Mouse (Mus musculus) MEL (cell line): ENCODE measurements at regions not wholly inside any gene's neighbourhood (a gene's known extent, or its start where the extent isn't known, plus 50 kb on each side); places are given as distances from the start of the nearest gene placed in this dataset.

Experiments
- DNase-seq: peaks from one replicate; pipeline ENCODE4 v3.0.0; 2011; ENCODE audit warnings: low read depth, low spot score
- H3K27ac ChIP-seq: 2 replicates; pipeline ENCODE4 v1.5.1; 2012; ENCODE audit warnings: low read depth, mild to moderate bottlenecking, control low read depth, low read length, moderate library complexity; ENCODE audit not compliant: control insufficient read depth
- H3K27me3 ChIP-seq, 2 experiments: fragments of 150-350 bp in 1 of 2; sonication (generic) in 1 of 2; 2 replicates each; pipeline ENCODE4 v1.6.1; 2012; ENCODE audit warnings: low read length in 2 of 2, mild to moderate bottlenecking in 2 of 2, improper control_type of control experiment in 1 of 2, moderate library complexity in 1 of 2; ENCODE audit not compliant: insufficient read depth in 2 of 2, control insufficient read depth in 1 of 2
- H3K36me3 ChIP-seq, 2 experiments: 2 replicates each; pipeline ENCODE4 v1.6.1; 2012 to 2014; ENCODE audit warnings: low read length in 2 of 2, improper control_type of control experiment in 1 of 2, inconsistent platforms in 1 of 2, mild to moderate bottlenecking in 1 of 2; ENCODE audit not compliant: insufficient read depth in 2 of 2, control insufficient read depth in 1 of 2
- H3K4me1 ChIP-seq, 2 experiments: fragments of 150-350 bp in 1 of 2; sonication (generic) in 1 of 2; 2 replicates each; pipeline ENCODE4 v1.6.1; 2012; ENCODE audit warnings: low read length in 2 of 2, improper control_type of control experiment in 1 of 2, mild to moderate bottlenecking in 1 of 2; ENCODE audit not compliant: insufficient read depth in 2 of 2, control insufficient read depth in 1 of 2
- H3K4me3 ChIP-seq, 2 experiments: fragments of 150-350 bp in 1 of 2; sonication (generic) in 1 of 2; 2 replicates each; pipeline ENCODE4 v1.5.1; 2012; ENCODE audit warnings: low read depth in 2 of 2, low read length in 2 of 2, mild to moderate bottlenecking in 2 of 2, moderate library complexity in 2 of 2, control low read depth in 1 of 2, improper control_type of control experiment in 1 of 2; ENCODE audit not compliant: control insufficient read depth in 1 of 2, insufficient read depth in 1 of 2
- H3K79me2 ChIP-seq: 2 replicates; pipeline ENCODE4 v1.6.1; 2012; ENCODE audit warnings: mild to moderate bottlenecking, low read length, moderate library complexity; ENCODE audit not compliant: control insufficient read depth, poor library complexity, insufficient read depth
- H3K9ac ChIP-seq: 2 replicates; pipeline ENCODE4 v1.6.1; 2012; ENCODE audit warnings: low read depth, mild to moderate bottlenecking, control low read depth, low read length, moderate library complexity; ENCODE audit not compliant: control insufficient read depth, poor library complexity, severe bottlenecking
- H3K9me3 ChIP-seq: fragments of 150-350 bp; sonication (generic); replicated peaks from 2 replicates; pipeline ENCODE4 v1.6.1; 2012; ENCODE audit warnings: mild to moderate bottlenecking, low read length, improper control_type of control experiment, moderate library complexity; ENCODE audit not compliant: insufficient read depth
- BHLHE40 ChIP-seq: IDR thresholded peaks from 2 replicates; pipeline ENCODE4 v1.6.1; 2012; ENCODE audit warnings: low read depth, mild to moderate bottlenecking, inconsistent platforms, low read length, improper control_type of control experiment, borderline replicate concordance
- E2F4 ChIP-seq: IDR thresholded peaks from 2 replicates; pipeline ENCODE4 v1.6.1; 2011; ENCODE audit warnings: low read depth, low read length, improper control_type of control experiment, borderline replicate concordance
- EP300 ChIP-seq, 2 experiments: IDR thresholded peaks; 2 replicates each; pipeline ENCODE4 v1.6.1; 2011; ENCODE audit warnings: improper control_type of control experiment in 2 of 2, low read length in 2 of 2, low read depth in 1 of 2, mild to moderate bottlenecking in 1 of 2
- ETS1 ChIP-seq: IDR thresholded peaks from 2 replicates; pipeline ENCODE4 v1.6.1; 2012; ENCODE audit warnings: low read depth, mild to moderate bottlenecking, inconsistent platforms, low read length, improper control_type of control experiment, moderate library complexity
- GATA1 ChIP-seq: IDR thresholded peaks from 2 replicates; pipeline ENCODE4 v1.6.1; 2011; ENCODE audit warnings: low read depth, low read length, improper control_type of control experiment
- KAT2A ChIP-seq: conservative IDR thresholded peaks from 2 replicates; pipeline ENCODE4 v1.6.1; 2012; ENCODE audit warnings: low read depth, low read length, improper control_type of control experiment, inconsistent platforms
- MAFK ChIP-seq: IDR thresholded peaks from 2 replicates; pipeline ENCODE4 v1.6.1; 2011; ENCODE audit warnings: low read depth, mild to moderate bottlenecking, low read length, improper control_type of control experiment, borderline replicate concordance
- MAZ ChIP-seq: IDR thresholded peaks from 2 replicates; pipeline ENCODE4 v1.6.1; 2012; ENCODE audit warnings: low read depth, mild to moderate bottlenecking, inconsistent platforms, low read length, improper control_type of control experiment
- MEF2A ChIP-seq: IDR thresholded peaks from 2 replicates; pipeline ENCODE4 v1.6.1; 2014; ENCODE audit warnings: low read depth, mild to moderate bottlenecking, inconsistent platforms, low read length, improper control_type of control experiment; ENCODE audit not compliant: poor library complexity, insufficient replicate concordance, severe bottlenecking; ENCODE audit errors: extremely low read depth
- MXI1 ChIP-seq: IDR thresholded peaks from 2 replicates; pipeline ENCODE4 v1.6.1; 2011; ENCODE audit warnings: mild to moderate bottlenecking, low read depth, low read length, improper control_type of control experiment
- MYB ChIP-seq: IDR thresholded peaks from 2 replicates; pipeline ENCODE4 v1.6.1; 2011; ENCODE audit warnings: mild to moderate bottlenecking, low read depth, low read length, improper control_type of control experiment
- MYC ChIP-seq: IDR thresholded peaks from 2 replicates; pipeline ENCODE4 v1.6.1; 2011; ENCODE audit warnings: low read depth, mild to moderate bottlenecking, low read length, improper control_type of control experiment, moderate library complexity
- NELFE ChIP-seq: IDR thresholded peaks from 2 replicates; pipeline ENCODE4 v1.6.1; 2011; ENCODE audit warnings: low read depth, low read length, improper control_type of control experiment
- POLR2AphosphoS5 ChIP-seq: IDR thresholded peaks from 2 replicates; pipeline ENCODE4 v1.6.1; 2012; ENCODE audit warnings: low read depth, borderline replicate concordance, mild to moderate bottlenecking, inconsistent platforms, low read length, moderate library complexity, mixed read lengths
- RAD21 ChIP-seq: IDR thresholded peaks from 2 replicates; pipeline ENCODE4 v1.6.1; 2011; ENCODE audit warnings: mild to moderate bottlenecking, low read depth, low read length, improper control_type of control experiment
- RCOR1 ChIP-seq: IDR thresholded peaks from 2 replicates; pipeline ENCODE4 v1.6.1; 2012; ENCODE audit warnings: low read depth, mild to moderate bottlenecking, inconsistent platforms, low read length, improper control_type of control experiment
- SIN3A ChIP-seq: IDR thresholded peaks from 2 replicates; pipeline ENCODE4 v1.6.1; 2012; ENCODE audit warnings: low read length, improper control_type of control experiment, inconsistent platforms
- SMC3 ChIP-seq: IDR thresholded peaks from 2 replicates; pipeline ENCODE4 v1.6.1; 2011; ENCODE audit warnings: low read depth, low read length, improper control_type of control experiment
- TAL1 ChIP-seq: IDR thresholded peaks from 2 replicates; pipeline ENCODE4 v1.6.1; 2012; ENCODE audit warnings: mild to moderate bottlenecking, inconsistent platforms, low read length, moderate library complexity, mixed read lengths
- TBP ChIP-seq: IDR thresholded peaks from 2 replicates; pipeline ENCODE4 v1.8.0; 2011; ENCODE audit warnings: low read depth, low read length, improper control_type of control experiment
- TCF12 ChIP-seq: IDR thresholded peaks from 2 replicates; pipeline ENCODE4 v1.6.1; 2014; ENCODE audit warnings: low read depth, mild to moderate bottlenecking, inconsistent platforms, low read length, improper control_type of control experiment, moderate library complexity
- ZNF384 ChIP-seq: IDR thresholded peaks from 2 replicates; pipeline ENCODE4 v1.6.1; 2012; ENCODE audit warnings: low read depth, mild to moderate bottlenecking, inconsistent platforms, low read length, improper control_type of control experiment

- Histone ChIP-seq H3K27me3 (no peaks in the 10 kb centered on the region), H3K27ac (no peak overlapping the region), H3K9me3 (no peaks in the 10 kb centered on the region), H3K4me3 (no peak overlapping the region), H3K4me1 (no peaks in the 10 kb centered on the region), H3K79me2 (no peaks in the 10 kb centered on the region), H3K36me3 (no peaks in the 10 kb centered on the region), H3K9ac (no peak overlapping the region)
- no peak for TF ChIP-seq ETS1
- no peak for TF ChIP-seq GATA1
- no peak for TF ChIP-seq TBP
- TF ChIP-seq TCF12, result no peak
- no peak for TF ChIP-seq MEF2A
- TF ChIP-seq BHLHE40, result no peak
- TF ChIP-seq RAD21, result no peak
- TF ChIP-seq TAL1, result no peak
- no peak for TF ChIP-seq KAT2A
- TF ChIP-seq MXI1, result no peak
- no peak for TF ChIP-seq NELFE
- no peak for TF ChIP-seq E2F4
- no peak for TF ChIP-seq MAFK
- no peak for TF ChIP-seq EP300 (IDR thresholded peaks at IDR 0.05; ENCODE audit: low read depth in 1 of 2, low read length in 2 of 2)
- no peak for TF ChIP-seq MYC
- no peak for TF ChIP-seq MAZ
- no peak for DNase-seq
Measured at GRCm38 (mm10) chr5:12301833-12302808, 81.1 kb upstream of the Sema3d start.

DNA sequence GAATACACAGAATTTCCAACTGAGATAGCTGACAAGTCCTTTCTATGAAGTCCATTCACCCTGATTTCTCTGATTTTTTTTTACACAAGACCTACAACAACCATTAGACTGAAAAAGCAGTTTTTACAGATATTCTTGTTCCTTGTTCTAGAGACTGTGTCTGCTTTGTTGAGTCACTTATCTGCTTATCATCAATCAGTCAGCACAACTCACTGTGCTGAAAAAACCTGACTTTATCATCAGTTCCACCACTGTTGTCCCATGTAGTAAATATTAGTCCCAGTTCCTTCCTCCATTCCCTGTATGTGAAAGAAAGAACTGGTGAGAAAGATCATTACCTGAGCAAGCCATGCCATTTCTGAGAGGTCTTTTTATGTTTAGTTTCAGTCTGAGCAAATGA lies 73.8 kb upstream of the Sema3d start:
- peak; percentile 48; the same call in 1 of the 2 replicates for TF ChIP-seq ETS1
- peak; percentile 28; the same call in 1 of the 2 replicates for TF ChIP-seq BHLHE40
- no peak for TF ChIP-seq MYB
- TF ChIP-seq MYC, result no peak
- TF ChIP-seq EP300 (IDR thresholded peaks at IDR 0.05; ENCODE audit: low read depth in 1 of 2, low read length in 2 of 2), result peak; percentile 36 to 51; a peak in 2 of 4 replicates
- TF ChIP-seq RCOR1, result peak; percentile 62
- TF ChIP-seq POLR2AphosphoS5, result no peak
- 0 out of 2 replicates have a peak, but pooled peaks have one; percentile 21 for TF ChIP-seq SIN3A
- 0 out of 2 replicates have a peak, but pooled peaks have one; percentile 45 for TF ChIP-seq ZNF384
- no peak for TF ChIP-seq MAFK
- TF ChIP-seq SMC3, result no peak
- no peak for TF ChIP-seq E2F4
- TF ChIP-seq TCF12, result no peak
- peak; percentile 52; the same call in 1 of the 2 replicates for TF ChIP-seq GATA1
- TF ChIP-seq, all 39 proteins: peak for 7
- H3K4me3 ChIP-seq, result no peak overlapping the region

More for the DNA sequence above, 73.8 kb upstream of the Sema3d start:
- no peaks in the 10 kb centered on the region; a peak in 1 of 4 replicates for H3K36me3 ChIP-seq
- peak; percentile 13 for DNase-seq
- H3K27ac ChIP-seq, result no peak overlapping the region
- H3K4me1 ChIP-seq, result no peaks in the 10 kb centered on the region
- no peaks in the 10 kb centered on the region for H3K79me2 ChIP-seq
- H3K9ac ChIP-seq, result no peak overlapping the region
- H3K27me3 ChIP-seq, result no peaks in the 10 kb centered on the region
- H3K9me3 ChIP-seq, result no peaks in the 10 kb centered on the region
